ENCODE assay signal across 8 mouse cellular contexts in genomic region chrX:93631657-93632449, GRCm38 (mm10). TPM values are rescaled to one million over a fixed set of nuclear protein-coding genes. Genes with fewer than 3 reads are reported as not detected.
DNase-seq lines count a peak whose midpoint lies in the region; ATAC-seq and TF ChIP-seq lines count a peak whose summit lies in the region.

Gene Pola1, minus strand, starts transcription at chrX:93632155.

- 23% methylated on average over 53 of the region's 53 CpGs for WGBS in forebrain, embryonic 15.5 days
- WGBS in lung, embryonic 14.5 days, result 9% methylated on average over 48 of the region's 53 CpGs
- 15% methylated on average over 53 of the region's 53 CpGs for WGBS in olfactory bulb, adult 2 months
- WGBS in thymus, adult 2 months, result under 1% methylated on average over 53 of the region's 53 CpGs

- peak; percentile 98 for ATAC-seq in forebrain, embryonic 15.5 days (replicated peaks)
- peak; percentile 98 for ATAC-seq in lung, embryonic 14.5 days (ENCODE audit: insufficient read depth)

- H3K9me3 ChIP-seq in forebrain, embryonic 15.5 days, result no peaks in the 10 kb centered on the region
- no peaks in the 10 kb centered on the region for H3K9me3 ChIP-seq in lung, embryonic 14.5 days (ENCODE audit: low read depth, low read length)

- peaks cover 11% of the 10 kb centered on the region; the same call in 1 of the 2 replicates for H3K4me1 ChIP-seq in forebrain, embryonic 15.5 days
- no peaks in the 10 kb centered on the region for H3K4me1 ChIP-seq in lung, embryonic 14.5 days (ENCODE audit: insufficient read depth)
- H3K4me1 ChIP-seq in olfactory bulb, adult 2 months (ENCODE audit: control insufficient read depth, insufficient read depth, low read length), result no peaks in the 10 kb centered on the region
- H3K4me1 ChIP-seq in thymus, adult 2 months (replicated peaks; ENCODE audit: control insufficient read depth, insufficient read depth, low read length), result no peaks in the 10 kb centered on the region

- H3K27me3 ChIP-seq in forebrain, embryonic 15.5 days, result no peaks in the 10 kb centered on the region
- no peaks in the 10 kb centered on the region for H3K27me3 ChIP-seq in lung, embryonic 14.5 days (ENCODE audit: insufficient read depth, low read length)
- H3K27me3 ChIP-seq in thymus, adult 2 months (ENCODE audit: control insufficient read depth, insufficient read depth, low read length), result no peaks in the 10 kb centered on the region

- peak within 1 kb of the TSS; percentile 68 for H3K27ac ChIP-seq in forebrain, embryonic 15.5 days (replicated peaks)
- H3K27ac ChIP-seq in layer of hippocampus, adult 2 months, result peak within 1 kb of the TSS; percentile 78
- H3K27ac ChIP-seq in lung, embryonic 14.5 days (ENCODE audit: low read depth), result peak within 1 kb of the TSS; percentile 48; the same call in 1 of the 2 replicates
- H3K27ac ChIP-seq in olfactory bulb, adult 2 months (ENCODE audit: insufficient read depth, low read depth, low read length), result peak within 1 kb of the TSS; percentile 51; the same call in 1 of the 2 replicates
- H3K27ac ChIP-seq in thymus, adult 2 months (ENCODE audit: control insufficient read depth, insufficient read depth, low read length), result no peak within 1 kb of the TSS

- no peaks in the 10 kb centered on the region for H3K36me3 ChIP-seq in forebrain, embryonic 15.5 days
- no peaks in the 10 kb centered on the region for H3K36me3 ChIP-seq in lung, embryonic 14.5 days (ENCODE audit: insufficient read depth)
- H3K36me3 ChIP-seq in thymus, adult 2 months (ENCODE audit: control insufficient read depth, insufficient read depth, low read length), result no peaks in the 10 kb centered on the region

- H3K9ac ChIP-seq in forebrain, embryonic 15.5 days (replicated peaks), result peak within 1 kb of the TSS; percentile 47
- H3K9ac ChIP-seq in lung, embryonic 14.5 days, result peak within 1 kb of the TSS; percentile 63

- TF ChIP-seq POLR2A in olfactory bulb, adult 2 months (IDR thresholded peaks at IDR 0.05; ENCODE audit: insufficient read depth, low read depth, low read length), result no peak
- peak; percentile 21; the same call in 1 of the 2 replicates for TF ChIP-seq POLR2A in thymus, adult 2 months (IDR thresholded peaks at IDR 0.05; ENCODE audit: control insufficient read depth, extremely low read depth, insufficient read depth, low read length, poor library complexity)

- DNase-seq in ES-CJ7 (ENCODE audit: low read depth, low spot score), result peak; percentile 93
- DNase-seq in cerebellum, adult 11 months, result peak; percentile 88
- peak; percentile 84 for DNase-seq in heart, postnatal 36 days
- DNase-seq in layer of hippocampus, adult 2 months (ENCODE audit: low spot score in 2 of 2), result peak; percentile 73 to 76
- DNase-seq in lung, embryonic 14.5 days, result peak; percentile 90
- peak; percentile 63 for DNase-seq in thymus, adult 2 months

- peak within 1 kb of the TSS; percentile 56 for H3K4me3 ChIP-seq in forebrain, embryonic 15.5 days
- H3K4me3 ChIP-seq in layer of hippocampus, adult 2 months, result peak within 1 kb of the TSS; percentile 66
- H3K4me3 ChIP-seq in lung, embryonic 14.5 days (ENCODE audit: low read depth, low read length), result peak within 1 kb of the TSS; percentile 54
- peak within 1 kb of the TSS; percentile 71 for H3K4me3 ChIP-seq in olfactory bulb, adult 2 months (ENCODE audit: insufficient read depth, low read depth, low read length)
- H3K4me3 ChIP-seq in thymus, adult 2 months (ENCODE audit: control insufficient read depth, insufficient read depth, low read length), result peak within 1 kb of the TSS; percentile 99

- H3K4me2 ChIP-seq in forebrain, embryonic 15.5 days (replicated peaks), result peak within 1 kb of the TSS; percentile 52
- H3K4me2 ChIP-seq in lung, embryonic 14.5 days, result peak within 1 kb of the TSS; percentile 62

- no peak for TF ChIP-seq CTCF in layer of hippocampus, adult 2 months (conservative IDR thresholded peaks at IDR 0.05)
- no peak for TF ChIP-seq CTCF in lung, embryonic 14.5 days (IDR thresholded peaks at IDR 0.05; ENCODE audit: low read depth)
- no peak for TF ChIP-seq CTCF in olfactory bulb, adult 2 months (IDR thresholded peaks at IDR 0.05; ENCODE audit: insufficient read depth, low read depth, low read length)
- 0 out of 2 replicates have a peak, but pooled peaks have one; percentile 47 for TF ChIP-seq CTCF in thymus, adult 2 months (IDR thresholded peaks at IDR 0.05; ENCODE audit: borderline replicate concordance, control insufficient read depth, extremely low read depth, insufficient read depth, low read length, poor library complexity)

- intact Hi-C loops in heart, postnatal 36 days (cut with DNase I), result loop anchor here (5.0 kb wide), 1 partner anchor 200 kb away; the partner anchor contains the start of gene Pdk3

RNA-seq across cellular contexts. Expression of gene Pola1, which starts in this region (rescaled TPM):
- 10.3 and 11.0 TPM in 2 replicates for polyA plus RNA-seq in forebrain, embryonic 15.5 days (2015; fragmentation: Nextera tagmentation; extraction: Ambion mirVana)
- total RNA-seq in heart, postnatal 36 days (2021), result 1 to 10 TPM; 4.0 to 4.9 TPM
- 1 to 10 TPM; 7.6 to 8.8 TPM for total RNA-seq in layer of hippocampus, adult 2 months (2021)
- polyA plus RNA-seq in lung, embryonic 14.5 days (2014; fragmentation: Nextera tagmentation; extraction: Ambion mirVana), result 25.0 and 26.2 TPM in 2 replicates
- not detected in 2 replicates for polyA plus RNA-seq in olfactory bulb, adult 2 months (2012; ENCODE audit: insufficient read depth, insufficient read length, low replicate concordance, missing spikeins)
- polyA plus RNA-seq in thymus, adult 2 months (2012; rRNA removed), result 2.2 and 3.0 TPM in 2 replicates
